Mouse (Mus musculus): ENCODE results near the gene Gm3139.
"Not testable (repeated sequence)": the region's sequence is repeated elsewhere in the genome, so short reads cannot be mapped to it uniquely, and the experiment has no call there.

The Gm3139 gene

DNA sequence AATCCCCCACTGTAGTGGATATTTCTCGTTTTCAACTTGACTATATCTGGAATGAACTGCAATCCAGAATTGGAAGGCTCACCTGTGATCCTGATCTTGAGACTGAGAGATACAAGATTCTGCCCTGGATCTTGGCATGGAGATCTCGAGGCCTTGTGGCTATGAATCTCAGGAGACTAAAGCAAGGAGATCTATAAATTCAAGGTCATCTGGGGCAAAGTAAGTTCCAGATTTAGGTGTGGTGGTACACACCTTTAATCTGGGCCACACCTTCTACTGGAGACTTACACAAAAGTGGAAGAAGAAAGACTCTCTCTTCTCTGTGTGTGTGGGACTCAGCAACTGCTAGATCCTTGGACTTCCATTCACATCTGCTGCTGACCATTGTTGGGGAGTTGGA, at the start of gene Gm3139:
Gene Gm3139, plus strand, starts transcription at position 301 of the 400 bp plus-strand sequence.
- not testable (repeated sequence) for DNase-seq (ENCODE audit: low spot score in 2 of 2)
